Mouse (Mus musculus) brain, adult 10 weeks (tissue): ENCODE data around the gene Cep89. TPM values are rescaled to one million over a fixed set of nuclear protein-coding genes. Genes with fewer than 3 reads are reported as not detected.

Experiments
- polyA plus RNA-seq: library from polyadenylated mRNA; stranded (reverse); fragments of 350-450 nt; fragmentation: Illumina TruSeq; extraction: RNeasy Lipid Tissue Mini Kit (QIAGEN cat#74804); gene quantifications from one replicate; pipeline ENCODE4 v1.2.3, GENCODE M21; 2015; ENCODE audit warnings: low read depth, low replicate concordance

The Cep89 gene
- polyA plus RNA-seq = 17.4 TPM

GRCm38 (mm10) chr7:35396542-35397168, at the start of gene Cep89, which contains the start of gene Faap24:
Gene Cep89, plus strand, starts transcription at chr7:35397035.
Gene Faap24, minus strand, starts transcription at chr7:35396836.

GRCm38 (mm10) chr7:35447996-35448846, 51.4 kb downstream of the Cep89 start, which contains the start of gene Slc7a9:
Gene Slc7a9, plus strand, starts transcription at chr7:35448796.

Other genes with a start within 250 kb of the Cep89 start
- gene Slc7a10, start 210.7 kb upstream of the Cep89 start, polyA plus RNA-seq = 44.1 TPM
- 56.0 TPM for gene Lrp3, start 181.5 kb upstream of the Cep89 start, polyA plus RNA-seq
- gene Gpatch1, start 78.6 kb upstream of the Cep89 start, polyA plus RNA-seq = 17.5 TPM
- gene Rhpn2, start 62.9 kb upstream of the Cep89 start, polyA plus RNA-seq = 5.9 TPM
- 7.1 TPM for gene Faap24, start 199 bp upstream of the Cep89 start, polyA plus RNA-seq
- not detected for gene Slc7a9, start 51.8 kb downstream of the Cep89 start, polyA plus RNA-seq
- 0.12 TPM for gene Tdrd12, start 140.7 kb downstream of the Cep89 start, polyA plus RNA-seq
- gene Nudt19, start 159.3 kb downstream of the Cep89 start, polyA plus RNA-seq = 163 TPM
- 0.22 TPM for gene Rgs9bp, start 188.5 kb downstream of the Cep89 start, polyA plus RNA-seq
- 26.4 TPM for gene Ankrd27, start 189.2 kb downstream of the Cep89 start, polyA plus RNA-seq